Mouse (Mus musculus) cerebellum, adult (tissue): ENCODE data around the gene Ift74.
"Not testable (repeated sequence)": the region's sequence is repeated elsewhere in the genome, so short reads cannot be mapped to it uniquely, and the experiment has no call there.

Source experiments
- ATAC-seq: cut with Nextera tagmentation; 2 replicates; pipeline ENCODE4 v1.9.2; 2017; ENCODE audit warnings: mild to moderate bottlenecking, moderate library complexity, mixed read lengths; ENCODE audit not compliant: insufficient number of reproducible peaks, low FRiP score, low TSS enrichment

Gene Ift74

GRCm38 (mm10) chr4:94689804-94690203, 75.5 kb downstream of the Ift74 start:
- ATAC-seq, result not testable (repeated sequence)

DNA sequence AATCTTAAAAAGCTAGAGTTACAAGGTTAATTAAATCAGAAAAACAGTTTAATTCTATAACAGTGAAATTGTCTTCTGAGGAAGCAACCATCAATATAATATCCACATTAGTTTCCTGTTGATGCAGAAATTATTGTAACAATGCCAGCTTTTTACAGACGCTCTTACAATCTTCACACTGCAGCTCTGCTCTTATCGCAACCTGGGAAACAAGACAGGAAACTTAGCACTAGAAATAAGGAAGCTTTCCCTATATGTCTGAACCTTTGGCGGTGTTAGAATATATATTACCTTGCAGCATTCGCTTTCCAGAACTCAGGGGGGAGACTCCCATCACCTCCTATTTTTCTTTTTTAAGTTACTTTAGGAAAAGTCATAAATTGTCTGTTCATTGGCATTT, 76.8 kb downstream of the Ift74 start:
- ATAC-seq, result no peak

- ATAC-seq, result no peak
Measured at GRCm38 (mm10) chr4:94692175-94692574, 77.9 kb downstream of the Ift74 start.

GRCm38 (mm10) chr4:94696368-94696767, 82.1 kb downstream of the Ift74 start:
- no peak for ATAC-seq

- ATAC-seq, result no peak
Measured at GRCm38 (mm10) chr4:94711002-94711401, 96.7 kb downstream of the Ift74 start.

DNA sequence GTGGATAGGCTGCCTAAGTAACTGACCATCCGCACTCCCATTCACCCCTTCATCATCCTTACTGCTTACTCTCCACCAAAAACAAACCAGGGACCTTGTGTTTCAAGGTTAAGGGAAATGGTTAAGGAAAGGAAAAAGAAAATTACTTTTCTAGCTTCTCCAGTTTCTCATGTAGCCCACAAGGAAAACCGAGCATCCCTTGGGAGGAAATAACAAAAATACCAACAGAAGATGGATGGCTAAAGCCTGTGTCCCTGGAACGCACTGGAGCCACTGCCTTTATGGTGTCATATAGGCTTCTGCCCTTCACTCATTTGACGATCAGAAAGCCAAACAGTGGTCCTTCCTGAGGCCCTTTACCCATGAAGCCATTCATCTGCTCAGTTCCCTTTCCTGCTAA, 97.1 kb downstream of the Ift74 start:
- no peak for ATAC-seq

DNA sequence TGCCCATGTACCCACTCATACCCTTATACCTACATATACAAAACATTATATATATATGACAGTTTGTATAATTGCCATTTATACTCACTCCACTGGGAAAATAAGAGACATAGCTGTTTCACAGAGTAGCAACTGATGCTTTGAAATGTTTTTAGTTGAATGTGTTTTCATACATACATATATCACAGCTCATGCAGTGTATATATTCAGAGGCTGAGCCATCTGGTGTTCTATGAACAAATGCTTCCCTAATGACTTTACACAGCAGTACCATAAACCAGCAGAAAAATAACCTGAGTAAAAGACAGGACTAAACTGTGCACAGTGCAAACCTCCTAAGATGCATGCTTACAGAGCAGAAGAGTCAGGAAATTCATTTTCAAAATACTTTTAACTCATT, 99.5 kb downstream of the Ift74 start:
- ATAC-seq, result no peak

DNA sequence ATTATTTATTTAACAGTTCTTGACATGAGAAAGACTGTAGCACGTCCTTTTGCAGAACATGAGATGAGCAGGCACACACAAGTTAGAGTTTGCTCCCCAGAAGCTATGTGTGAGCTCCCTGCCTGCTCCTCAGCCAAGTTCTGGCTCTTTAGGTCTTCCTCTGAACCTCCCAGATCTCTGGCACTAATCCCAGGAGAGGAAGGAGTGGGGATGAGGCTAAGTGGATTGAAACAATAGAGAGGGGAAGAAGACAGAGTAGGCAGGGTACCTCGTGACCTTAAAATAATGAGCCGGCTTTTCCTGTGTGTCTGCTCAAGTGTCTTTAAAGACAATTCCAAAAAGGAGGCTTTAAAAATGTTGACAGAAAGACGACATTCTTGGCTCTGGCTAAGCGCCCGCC, 100.9 kb downstream of the Ift74 start:
- ATAC-seq, result no peak

DNA sequence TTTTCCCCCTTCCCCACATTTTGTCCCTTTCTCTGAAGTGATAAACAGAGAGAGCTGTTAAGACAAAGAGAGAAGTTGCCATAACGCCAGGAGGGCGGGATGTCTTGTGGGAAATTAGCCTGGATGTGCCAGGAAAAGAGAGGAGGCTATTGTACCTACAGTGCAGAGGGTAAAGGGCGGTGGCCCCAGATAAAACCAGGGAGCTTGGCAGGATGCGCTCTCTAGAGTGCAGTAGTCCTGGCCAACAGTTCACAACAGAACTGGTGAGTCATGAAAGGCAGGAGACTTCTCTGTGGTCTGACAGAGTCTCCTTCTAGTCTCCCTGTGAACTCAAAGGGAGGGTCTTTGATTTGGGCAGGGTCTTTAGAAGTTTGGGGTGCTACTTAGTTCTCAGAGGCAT, 111.5 kb downstream of the Ift74 start:
- no peak for ATAC-seq

GRCm38 (mm10) chr4:94732721-94733120, 118.4 kb downstream of the Ift74 start:
- no peak for ATAC-seq

DNA sequence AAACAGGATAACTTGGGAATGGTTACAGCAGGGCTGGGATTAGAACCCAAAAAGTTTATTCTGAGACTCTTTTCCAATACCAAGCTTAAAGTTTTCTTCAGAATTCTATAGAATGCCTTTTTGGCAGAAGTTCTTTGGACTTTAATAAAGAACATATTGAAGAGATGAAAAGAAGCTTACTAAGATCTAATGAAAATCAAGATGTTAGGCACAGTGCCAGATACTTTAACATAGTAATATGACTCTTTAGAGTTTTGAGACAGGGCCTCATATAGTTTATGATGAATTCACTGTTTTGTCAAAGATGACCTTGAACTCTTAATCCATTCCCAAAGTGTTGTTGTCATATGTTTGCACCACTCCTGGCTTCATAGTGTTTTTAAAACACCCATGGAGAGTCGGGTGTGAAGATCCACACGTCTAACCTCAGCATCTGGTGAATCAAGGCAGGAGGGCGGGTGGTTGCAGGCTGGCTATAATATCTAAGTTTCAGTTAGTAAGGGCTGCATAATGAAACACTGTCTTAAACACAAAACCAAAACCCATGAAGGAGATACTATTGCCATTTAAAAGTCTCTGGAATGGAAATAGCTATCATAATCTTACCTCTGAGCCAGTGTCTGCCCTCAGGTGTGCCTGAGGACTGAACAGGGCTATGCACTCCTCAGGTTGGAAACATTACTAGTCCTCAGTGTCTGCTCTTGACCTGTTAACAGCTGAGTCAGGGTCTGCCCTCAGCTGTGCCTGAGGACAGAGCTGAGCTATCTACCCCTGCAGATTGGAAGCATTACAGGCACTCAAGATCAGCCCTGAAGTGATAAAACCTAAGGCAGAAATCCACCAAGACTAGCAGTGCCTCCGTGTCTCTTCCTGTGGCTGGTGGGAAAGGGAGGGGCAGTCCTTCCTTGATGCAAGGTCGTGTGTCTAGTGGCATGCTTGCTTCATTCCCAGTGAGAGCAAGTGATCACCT, 123.3 kb downstream of the Ift74 start:
- ATAC-seq, result no peak

- no peak for ATAC-seq
Measured at GRCm38 (mm10) chr4:94738838-94739731, 124.8 kb downstream of the Ift74 start, which contains the start of gene Tek. Gene Tek, plus strand, starts transcription at chr4:94739289.

- no peak for ATAC-seq
Measured at GRCm38 (mm10) chr4:94741824-94742223, 127.5 kb downstream of the Ift74 start.
